Mouse (Mus musculus) fibroblast of lung, adult 2 months (primary cell): ENCODE data around the gene Slc35g2.

Experiments
- DNase-seq: peaks from one replicate; pipeline ENCODE4 v3.0.0-alpha.2; 2011; ENCODE audit warnings: low read depth

Gene Slc35g2

GRCm38 (mm10) chr9:100558991-100559390 lies 11.9 kb downstream of the Slc35g2 start:
- DNase-seq = no peak

GRCm38 (mm10) chr9:100558023-100558573 lies 12.8 kb downstream of the Slc35g2 start:
- DNase-seq = no peak

- DNase-seq = no peak
Observed at GRCm38 (mm10) chr9:100555686-100556085, 15.2 kb downstream of the Slc35g2 start.

- no peak for DNase-seq
Observed at GRCm38 (mm10) chr9:100548313-100548712, 22.6 kb downstream of the Slc35g2 start.

- no peak for DNase-seq
Observed at GRCm38 (mm10) chr9:100546594-100546910, 24.3 kb downstream of the Slc35g2 start.

- peak; percentile 86 for DNase-seq
Observed at GRCm38 (mm10) chr9:100545715-100546593, 24.9 kb downstream of the Slc35g2 start, which contains the start of gene Nck1. Gene Nck1 (minus strand): TSS chr9:100546134.

- no peak for DNase-seq
Observed at GRCm38 (mm10) chr9:100544948-100545714, 25.8 kb downstream of the Slc35g2 start.

- no peak for DNase-seq
Observed at GRCm38 (mm10) chr9:100535618-100536262, 35.1 kb downstream of the Slc35g2 start.

- DNase-seq = no peak
Observed at GRCm38 (mm10) chr9:100534686-100535085, 36.2 kb downstream of the Slc35g2 start.

- DNase-seq = no peak
Observed at GRCm38 (mm10) chr9:100532847-100533505, 37.9 kb downstream of the Slc35g2 start.

- no peak for DNase-seq
Observed at GRCm38 (mm10) chr9:100531296-100531695, 39.6 kb downstream of the Slc35g2 start.

GRCm38 (mm10) chr9:100525225-100525624 lies 45.7 kb downstream of the Slc35g2 start:
- no peak for DNase-seq

- DNase-seq = no peak
Observed at GRCm38 (mm10) chr9:100522029-100522428, 48.9 kb downstream of the Slc35g2 start.

GRCm38 (mm10) chr9:100520586-100520985 lies 50.3 kb downstream of the Slc35g2 start:
- DNase-seq = no peak

- DNase-seq = no peak
Observed at GRCm38 (mm10) chr9:100520012-100520411, 50.9 kb downstream of the Slc35g2 start.

GRCm38 (mm10) chr9:100507581-100507980 lies 63.3 kb downstream of the Slc35g2 start:
- DNase-seq = no peak

GRCm38 (mm10) chr9:100506652-100507051 lies 64.2 kb downstream of the Slc35g2 start:
- DNase-seq = no peak

- no peak for DNase-seq
Observed at GRCm38 (mm10) chr9:100505498-100505897, 65.4 kb downstream of the Slc35g2 start.
